Mouse (Mus musculus) stomach, postnatal 0 days (tissue): ENCODE data around the gene Tmem120b. TPM values are rescaled to one million over a fixed set of nuclear protein-coding genes. Genes with fewer than 3 reads are reported as not detected.

Source experiments
- ATAC-seq: fragments of 200-750 bp; cut with Nextera tagmentation; 2 replicates; pipeline ENCODE4 v1.8.0; 2017; ENCODE audit not compliant: low FRiP score, low TSS enrichment
- DNase-seq: peaks from one replicate; pipeline ENCODE4 v3.0.0-alpha.2; 2016; ENCODE audit warnings: low spot score
- H3K27ac ChIP-seq: fragments of 300-500 bp; sonication (generic); replicated peaks from 2 replicates; pipeline ENCODE4 v1.5.1; 2014; ENCODE audit warnings: mild to moderate bottlenecking, control low read depth
- H3K27me3 ChIP-seq: fragments of 300-500 bp; sonication (generic); 2 replicates; pipeline ENCODE4 v1.6.1; 2014; ENCODE audit warnings: low read length; ENCODE audit not compliant: control insufficient read depth, insufficient read depth
- H3K36me3 ChIP-seq: fragments of 300-500 bp; sonication (generic); 2 replicates; pipeline ENCODE4 v1.6.1; 2014; ENCODE audit warnings: low read length, mixed read lengths; ENCODE audit not compliant: control insufficient read depth, insufficient read depth
- H3K4me1 ChIP-seq: fragments of 300-500 bp; sonication (generic); replicated peaks from 2 replicates; pipeline ENCODE4 v1.6.1; 2014; ENCODE audit warnings: antibody characterized with exemption; ENCODE audit not compliant: control insufficient read depth, insufficient read depth
- H3K4me2 ChIP-seq: fragments of 300-500 bp; sonication (generic); replicated peaks from 2 replicates; pipeline ENCODE4 v1.6.1; 2014; ENCODE audit warnings: low read depth, mild to moderate bottlenecking, control low read depth, moderate library complexity
- H3K4me3 ChIP-seq: fragments of 300-500 bp; sonication (generic); 2 replicates; pipeline ENCODE4 v1.5.1; 2014; ENCODE audit warnings: low read depth, low read length, control low read depth
- H3K9ac ChIP-seq: fragments of 300-500 bp; sonication (generic); 2 replicates; pipeline ENCODE4 v1.6.1; 2014; ENCODE audit warnings: mild to moderate bottlenecking, low read length, control low read depth, mixed read lengths
- H3K9me3 ChIP-seq: fragments of 300-500 bp; sonication (generic); 2 replicates; pipeline ENCODE4 v1.6.1; 2016; ENCODE audit warnings: low read length; ENCODE audit not compliant: control insufficient read depth
- CTCF ChIP-seq: IDR thresholded peaks from 2 replicates; pipeline ENCODE4 v1.5.1; 2016; ENCODE audit warnings: antibody characterized with exemption, low read depth, mild to moderate bottlenecking, moderate library complexity
- EP300 ChIP-seq: optimal IDR thresholded peaks from 2 replicates; pipeline ENCODE3; 2016; ENCODE audit warnings: antibody characterized with exemption
- WGBS: fragments of 180-500 bp; shearing (Covaris S2); extraction: QIAGEN DNeasy Blood & Tissue Kit; methylation state at CpG from one replicate; pipeline ENCODE4 v1.1.7; 2014; 5-methylcytosine and 5-hydroxymethylcytosine counted together
- polyA plus RNA-seq: library from polyadenylated mRNA; unstranded; fragments of >200 nt; fragmentation: Nextera tagmentation; extraction: Ambion mirVana; gene quantifications from 2 replicates; pipeline ENCODE4 v1.2.1, GENCODE M21; 2015

Tmem120b gene
- polyA plus RNA-seq, 1 experiment from 2014 or later = 9.1 TPM

DNA sequence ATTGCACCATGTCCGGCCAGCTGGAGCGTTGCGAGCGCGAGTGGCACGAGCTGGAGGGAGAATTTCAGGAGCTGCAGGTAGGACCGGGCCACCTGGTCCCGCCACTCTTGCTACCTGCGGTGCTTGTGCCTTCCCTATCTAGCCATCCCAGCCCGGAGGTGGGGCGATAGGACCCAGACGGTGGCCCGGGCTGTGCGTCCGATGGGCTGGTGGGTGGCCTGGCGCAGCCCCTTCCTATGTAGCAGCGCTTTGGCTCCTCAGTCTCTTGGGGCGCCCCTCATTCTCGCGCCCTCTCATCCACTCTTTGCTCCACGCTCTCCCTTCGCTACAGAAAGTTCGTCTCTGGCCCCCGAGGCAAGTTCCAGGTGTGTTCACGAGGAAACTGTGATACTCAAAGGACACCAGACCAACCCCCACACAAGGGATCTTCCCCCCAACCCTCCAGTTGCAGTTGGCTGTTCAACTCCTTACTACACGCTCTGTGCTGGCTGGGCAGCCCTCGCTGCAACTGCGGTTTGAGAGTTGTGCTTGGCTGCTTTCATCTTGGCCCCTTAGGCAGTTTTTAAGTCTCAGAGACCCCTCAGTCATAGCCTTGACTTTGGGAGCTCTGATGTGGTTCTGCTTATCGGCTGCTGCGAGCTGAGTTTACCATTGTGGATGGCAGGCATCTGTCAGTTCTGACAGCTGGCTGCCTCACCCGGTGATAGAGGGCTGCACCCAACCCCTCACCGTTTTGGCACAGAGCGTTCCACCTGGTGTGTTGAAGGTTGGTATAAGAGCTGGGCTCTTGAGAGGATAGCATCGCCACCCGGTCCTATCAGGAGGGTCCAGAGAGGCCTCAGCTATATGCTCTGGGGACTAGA lies 8.4 kb downstream of the Tmem120b start:
- Histone ChIP-seq H3K27ac (peak overlapping the region; percentile 61), H3K4me3 (peak overlapping the region; percentile 73), H3K36me3 (no peaks in the 10 kb centered on the region), H3K9ac (peak overlapping the region; percentile 71), H3K4me2 (peak overlapping the region; percentile 100), H3K27me3 (no peaks in the 10 kb centered on the region), H3K9me3 (no peaks in the 10 kb centered on the region), H3K4me1 (no peaks in the 10 kb centered on the region)
- ATAC-seq = peak; percentile 73
- TF ChIP-seq CTCF (no peak; the same call in 1 of the 2 replicates), EP300 (no peak)
- 3% methylated on average over 34 of the region's 35 CpGs for WGBS
- DNase-seq = peak; percentile 28

GRCm38 (mm10) chr5:123079568-123079967 lies 11.4 kb downstream of the Tmem120b start:
- no peaks in the 10 kb centered on the region for H3K9me3 ChIP-seq
- TF ChIP-seq CTCF (no peak), EP300 (no peak)
- H3K4me1 ChIP-seq = no peaks in the 10 kb centered on the region
- no peak for DNase-seq
- no peak overlapping the region for H3K27ac ChIP-seq
- H3K4me3 ChIP-seq = no peak overlapping the region
- H3K9ac ChIP-seq = no peak overlapping the region
- no peaks in the 10 kb centered on the region for H3K27me3 ChIP-seq
- no peaks in the 10 kb centered on the region for H3K36me3 ChIP-seq
- H3K4me2 ChIP-seq = no peak overlapping the region
- no peak for ATAC-seq
- WGBS = 82% methylated on average over 1 of the region's 1 CpGs

GRCm38 (mm10) chr5:123080041-123080440 lies 11.8 kb downstream of the Tmem120b start:
- Histone ChIP-seq H3K4me1 (no peaks in the 10 kb centered on the region), H3K27ac (no peak overlapping the region), H3K36me3 (no peaks in the 10 kb centered on the region), H3K4me3 (no peak overlapping the region), H3K9ac (no peak overlapping the region), H3K27me3 (no peaks in the 10 kb centered on the region), H3K4me2 (no peak overlapping the region), H3K9me3 (no peaks in the 10 kb centered on the region)
- ATAC-seq (no peak), DNase-seq (no peak)
- WGBS = 71% methylated on average over 8 of the region's 8 CpGs
- TF ChIP-seq CTCF (no peak), EP300 (no peak)

- H3K27me3 ChIP-seq = no peaks in the 10 kb centered on the region
- no peak for TF ChIP-seq EP300
- peak; percentile 34 for TF ChIP-seq CTCF
- no peaks in the 10 kb centered on the region for H3K36me3 ChIP-seq
- H3K4me1 ChIP-seq = no peaks in the 10 kb centered on the region
- H3K4me3 ChIP-seq = no peak overlapping the region
- no peak overlapping the region for H3K27ac ChIP-seq
- DNase-seq (no peak), ATAC-seq (no peak)
- no peak overlapping the region for H3K4me2 ChIP-seq
- no peak overlapping the region for H3K9ac ChIP-seq
- H3K9me3 ChIP-seq = no peaks in the 10 kb centered on the region
- WGBS = 94% methylated on average over 12 of the region's 13 CpGs
Observed at GRCm38 (mm10) chr5:123080510-123080909, 12.3 kb downstream of the Tmem120b start.

- ATAC-seq = no peak
- DNase-seq = no peak
- no peaks in the 10 kb centered on the region for H3K4me1 ChIP-seq
- WGBS = 57% methylated on average over 13 of the region's 13 CpGs
- H3K9me3 ChIP-seq = no peaks in the 10 kb centered on the region
- no peak overlapping the region for H3K27ac ChIP-seq
- H3K9ac ChIP-seq = no peak overlapping the region
- TF ChIP-seq CTCF (no peak), EP300 (no peak)
- H3K4me2 ChIP-seq = no peak overlapping the region
- no peak overlapping the region for H3K4me3 ChIP-seq
- H3K27me3 ChIP-seq = no peaks in the 10 kb centered on the region
- no peaks in the 10 kb centered on the region for H3K36me3 ChIP-seq
Observed at GRCm38 (mm10) chr5:123083340-123084050, 15.3 kb downstream of the Tmem120b start.

DNA sequence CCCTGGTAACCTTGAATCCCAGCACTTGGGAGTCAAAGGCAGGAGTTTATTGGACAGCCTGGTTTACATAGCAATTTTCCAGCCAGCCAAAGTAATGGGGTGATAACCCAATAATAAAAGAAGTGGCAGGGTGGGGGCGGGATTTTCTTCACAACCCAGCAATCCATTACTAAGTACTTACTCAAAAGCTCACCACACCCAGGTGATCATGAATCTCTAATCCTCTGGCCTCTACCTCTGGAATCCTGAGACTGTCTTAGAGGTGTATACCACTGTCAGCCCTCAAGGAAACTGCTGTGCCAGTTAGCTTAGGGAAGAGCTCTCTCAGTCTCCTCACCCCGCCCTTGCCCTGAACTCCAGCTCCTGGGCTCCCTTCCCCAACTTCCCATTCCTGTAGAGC lies 18.3 kb downstream of the Tmem120b start:
- TF ChIP-seq CTCF = no peak
- Histone ChIP-seq H3K9ac (no peak overlapping the region), H3K36me3 (no peaks in the 10 kb centered on the region), H3K4me1 (no peaks in the 10 kb centered on the region), H3K4me2 (no peak overlapping the region), H3K9me3 (no peaks in the 10 kb centered on the region), H3K27me3 (no peaks in the 10 kb centered on the region), H3K27ac (no peak overlapping the region), H3K4me3 (no peak overlapping the region)
- ATAC-seq (no peak), DNase-seq (no peak)
- 94% methylated on average over 2 of the region's 2 CpGs for WGBS
